Mouse (Mus musculus): ENCODE measurements around the gene Nubp1. TPM values are rescaled to one million over a fixed set of nuclear protein-coding genes. Genes with fewer than 3 reads are reported as not detected.

Nubp1 gene
- total RNA-seq, 2 experiments from 2014 or later: 22.2 to 23.3 TPM

GRCm38 (mm10) chr16:10468201-10468600 is 56.5 kb downstream of the Nubp1 start:
- no peak for DNase-seq

GRCm38 (mm10) chr16:10471950-10472349 is 60.2 kb downstream of the Nubp1 start:
- no peak for DNase-seq

Other genes with a start within 250 kb of the Nubp1 start
- not detected for gene Rpl39l, start 241.7 kb upstream of the Nubp1 start, total RNA-seq (2021)
- gene Atf7ip2, start 219.2 kb upstream of the Nubp1 start, total RNA-seq (2021): under 1 TPM; 0.39 to 0.73 TPM
- gene Emp2, start 98.0 kb upstream of the Nubp1 start, total RNA-seq (2021): 10 to 100 TPM in 1 of 2 experiments, 1 to 10 TPM in 1; 9.8 to 11.6 TPM
- gene Tekt5, start 16.5 kb upstream of the Nubp1 start, total RNA-seq (2021): under 1 TPM in 1 of 2 experiments, not detected in 1; 0.15 TPM
- 1 to 10 TPM; 2.6 to 3.2 TPM for gene Tvp23a, start 35.4 kb downstream of the Nubp1 start, total RNA-seq (2021)
- gene Ciita, start 68.1 kb downstream of the Nubp1 start, total RNA-seq (2021): 1 to 10 TPM; 1.6 to 2.8 TPM
- gene Dexi, start 131.1 kb downstream of the Nubp1 start, total RNA-seq (2021): 10 to 100 TPM; 16.3 to 18.0 TPM
- 10 to 100 TPM; 35.0 to 35.7 TPM for gene Clec16a, start 133.4 kb downstream of the Nubp1 start, total RNA-seq (2021)

Measured in adrenal gland, postnatal 10 days (tissue).